Mouse (Mus musculus) spleen, adult 12 weeks (tissue): ENCODE measurements around the gene Wee1.
A peak's percentile ranks its signal among the peaks of the same experiment; 100 is the strongest.
"Not testable (repeated sequence)": the region's sequence is repeated elsewhere in the genome, so short reads cannot be mapped to it uniquely, and the experiment has no call there.

ENCODE experiments used
- DNase-seq: peaks from one replicate; pipeline ENCODE4 v3.0.0; 2022; ENCODE audit warnings: low spot score

The Wee1 gene

DNA sequence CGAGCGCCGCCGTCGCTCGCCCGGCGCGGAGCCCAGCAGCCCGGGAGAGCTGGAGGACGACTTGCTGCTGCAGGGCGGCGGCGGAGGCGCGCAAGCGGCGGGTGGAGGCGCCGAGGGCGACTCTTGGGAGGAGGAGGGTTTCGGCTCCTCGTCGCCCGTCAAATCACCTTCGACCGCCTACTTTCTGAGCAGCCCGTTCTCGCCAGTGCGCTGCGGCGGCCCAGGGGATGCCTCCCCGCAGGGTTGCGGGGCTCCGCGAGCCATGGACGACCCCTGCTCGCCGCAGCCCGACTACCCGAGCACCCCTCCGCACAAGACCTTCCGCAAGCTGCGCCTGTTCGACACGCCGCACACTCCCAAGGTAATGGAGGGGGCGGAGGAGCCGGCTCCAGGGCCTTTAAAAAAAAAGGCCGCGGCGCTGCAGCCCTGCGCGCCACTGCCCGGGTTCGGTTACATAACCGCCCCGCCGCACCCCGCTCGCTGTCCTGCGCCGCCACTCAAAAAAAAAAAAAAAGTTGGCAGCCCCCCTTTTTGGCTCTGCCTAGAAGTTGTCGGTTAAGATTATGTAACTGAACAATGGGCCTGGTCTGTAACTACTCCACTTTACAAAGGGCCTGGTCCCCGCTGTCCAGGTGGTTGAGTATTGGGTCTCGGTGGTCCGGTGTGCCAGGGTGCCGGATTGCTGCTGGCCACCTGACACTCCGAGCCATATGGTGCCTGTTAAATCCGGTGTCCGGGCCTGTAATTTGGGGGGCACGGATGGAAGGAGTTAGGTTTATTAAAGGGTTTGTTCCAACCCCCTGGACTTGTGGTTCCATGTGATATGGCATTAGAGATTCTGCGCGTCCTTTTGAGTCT lies 948 bp downstream of the Wee1 start:
- DNase-seq, result peak; percentile 50

- peak; percentile 17 for DNase-seq
Measured at GRCm38 (mm10) chr7:110123844-110124555, 2.2 kb downstream of the Wee1 start.

DNA sequence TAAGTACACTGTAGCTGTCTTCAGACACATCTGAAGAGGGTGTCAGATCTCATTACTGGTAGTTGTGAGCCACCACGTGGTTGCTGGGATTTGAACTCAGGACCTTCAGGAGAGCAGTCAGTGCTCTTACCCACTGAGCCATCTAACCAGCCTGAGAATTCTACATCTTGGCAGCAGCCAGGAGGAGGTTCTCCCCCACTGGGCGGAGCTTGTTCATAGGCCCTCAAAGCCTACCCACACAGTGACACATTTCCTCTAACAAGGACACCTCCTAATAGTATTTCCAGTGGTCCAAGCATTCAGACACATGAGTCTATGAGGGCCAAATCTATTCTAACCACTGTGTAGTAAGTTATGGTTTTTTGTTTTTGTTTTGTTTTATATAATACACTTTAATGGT lies 6.7 kb downstream of the Wee1 start:
- DNase-seq, result no peak

DNA sequence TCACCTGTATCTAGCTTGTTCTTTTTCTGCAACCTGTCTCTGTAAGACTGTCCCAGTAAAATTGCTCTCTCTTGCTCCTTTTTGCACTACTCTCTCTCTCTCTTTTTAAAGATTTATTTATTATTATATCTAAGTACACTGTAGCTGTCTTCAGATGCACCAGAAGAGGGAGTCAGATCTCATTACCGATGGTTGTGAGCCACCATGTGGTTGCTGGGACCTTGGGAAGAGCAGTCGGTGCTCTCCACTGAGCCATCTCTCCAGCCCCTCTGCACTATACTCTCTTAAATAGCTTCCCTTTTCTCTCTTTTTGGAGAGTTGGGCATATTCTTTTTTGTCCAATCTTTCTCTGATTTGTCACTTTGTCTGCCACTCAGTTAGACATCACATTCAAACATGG lies 10.4 kb downstream of the Wee1 start:
- DNase-seq, result not testable (repeated sequence)

- no peak for DNase-seq
Measured at GRCm38 (mm10) chr7:110133988-110134387, 12.1 kb downstream of the Wee1 start.

DNA sequence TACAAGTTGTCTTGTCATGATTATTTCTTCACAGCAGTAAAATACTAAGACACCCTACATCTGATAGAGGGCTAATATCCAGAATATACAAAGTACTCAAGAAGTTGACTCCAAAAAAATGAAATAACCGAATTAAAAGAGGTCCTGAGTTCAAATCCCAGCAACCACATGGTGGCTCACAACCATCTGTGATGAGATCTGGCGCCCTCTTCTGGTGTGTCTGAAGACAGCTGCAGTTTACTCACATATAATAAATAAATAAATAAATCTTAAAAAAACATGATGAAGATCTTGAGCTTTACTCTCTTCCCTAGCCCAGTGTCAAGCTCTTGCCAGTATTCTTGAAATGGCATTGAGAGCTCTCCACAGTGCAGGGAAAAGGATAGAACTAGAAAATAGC lies 16.7 kb downstream of the Wee1 start:
- no peak for DNase-seq

DNA sequence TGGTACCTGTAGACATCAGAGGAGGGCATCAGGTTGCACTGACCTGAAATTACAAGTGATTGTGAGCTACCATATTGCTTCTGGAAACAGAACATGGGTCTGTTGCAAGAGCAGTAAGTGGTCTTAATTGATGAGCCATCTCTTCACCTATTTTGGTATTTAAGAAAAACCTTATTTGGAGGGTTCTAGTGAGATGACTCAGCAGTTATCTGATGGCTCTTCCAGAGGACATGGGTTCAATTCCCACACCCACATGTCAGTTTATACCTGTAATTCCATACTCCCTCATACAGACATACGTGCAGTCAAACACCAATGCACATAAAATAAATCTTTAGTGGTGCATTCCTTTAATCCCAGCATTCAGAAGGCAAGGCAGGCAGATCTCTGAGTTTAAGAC lies 22.0 kb downstream of the Wee1 start:
- no peak for DNase-seq

GRCm38 (mm10) chr7:110152891-110153290 lies 31.0 kb downstream of the Wee1 start:
- no peak for DNase-seq

- peak; percentile 23 for DNase-seq
Measured at GRCm38 (mm10) chr7:110156712-110157260, 34.9 kb downstream of the Wee1 start.

DNA sequence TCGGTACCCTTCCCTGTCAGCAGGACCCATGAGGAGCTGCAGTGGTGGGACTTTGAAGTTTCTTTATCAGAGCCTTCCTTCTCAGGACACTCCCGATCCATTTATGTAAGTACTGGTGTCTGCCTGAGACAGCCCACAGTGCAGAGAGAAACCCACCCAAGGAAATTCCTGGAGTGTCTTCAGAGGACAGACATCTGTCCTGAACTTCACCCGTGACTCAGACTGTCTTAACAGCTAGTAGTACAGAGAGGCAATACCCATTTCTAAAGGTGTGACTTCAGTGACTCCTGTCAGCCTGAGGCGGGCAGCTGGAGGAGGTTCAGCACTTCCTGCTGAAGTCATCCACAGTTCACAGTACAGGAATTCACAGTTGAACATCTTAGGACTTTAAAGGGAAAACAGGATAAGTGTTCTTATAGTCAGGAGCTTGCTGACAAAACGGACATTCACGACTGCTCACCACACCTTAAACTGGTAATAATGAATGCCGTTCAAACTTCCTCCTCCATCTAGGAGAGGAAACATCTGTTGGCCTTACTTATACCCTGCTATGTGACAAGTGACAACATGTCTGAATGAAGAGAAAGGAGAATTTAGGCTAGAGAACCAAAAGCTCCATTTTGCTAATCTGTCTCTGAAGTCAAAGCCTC lies 35.5 kb downstream of the Wee1 start:
- no peak for DNase-seq

GRCm38 (mm10) chr7:110158073-110158472 lies 36.2 kb downstream of the Wee1 start:
- DNase-seq, result no peak

- DNase-seq, result not testable (repeated sequence)
Measured at GRCm38 (mm10) chr7:110160109-110160508, 38.3 kb downstream of the Wee1 start.

DNA sequence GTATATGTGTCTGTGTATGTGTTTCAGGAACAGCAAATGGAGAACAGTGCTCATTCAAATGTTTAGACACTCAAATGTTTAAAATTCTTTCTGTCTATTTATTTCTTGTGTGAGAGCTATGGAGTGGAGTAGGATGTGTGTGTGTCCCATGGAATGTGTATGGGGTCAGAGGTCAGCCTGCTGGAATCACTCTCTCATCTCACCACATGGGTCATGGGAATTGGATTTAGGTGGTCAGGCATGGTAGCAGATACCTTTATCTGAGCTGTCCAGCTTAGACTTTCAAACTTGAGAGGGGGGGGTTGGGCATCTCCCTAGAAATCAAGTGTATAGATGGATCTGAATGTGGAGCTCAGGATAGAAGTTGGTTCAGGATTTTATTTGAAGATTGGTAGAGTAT lies 38.8 kb downstream of the Wee1 start:
- no peak for DNase-seq

GRCm38 (mm10) chr7:110163024-110163423 lies 41.2 kb downstream of the Wee1 start:
- no peak for DNase-seq

DNA sequence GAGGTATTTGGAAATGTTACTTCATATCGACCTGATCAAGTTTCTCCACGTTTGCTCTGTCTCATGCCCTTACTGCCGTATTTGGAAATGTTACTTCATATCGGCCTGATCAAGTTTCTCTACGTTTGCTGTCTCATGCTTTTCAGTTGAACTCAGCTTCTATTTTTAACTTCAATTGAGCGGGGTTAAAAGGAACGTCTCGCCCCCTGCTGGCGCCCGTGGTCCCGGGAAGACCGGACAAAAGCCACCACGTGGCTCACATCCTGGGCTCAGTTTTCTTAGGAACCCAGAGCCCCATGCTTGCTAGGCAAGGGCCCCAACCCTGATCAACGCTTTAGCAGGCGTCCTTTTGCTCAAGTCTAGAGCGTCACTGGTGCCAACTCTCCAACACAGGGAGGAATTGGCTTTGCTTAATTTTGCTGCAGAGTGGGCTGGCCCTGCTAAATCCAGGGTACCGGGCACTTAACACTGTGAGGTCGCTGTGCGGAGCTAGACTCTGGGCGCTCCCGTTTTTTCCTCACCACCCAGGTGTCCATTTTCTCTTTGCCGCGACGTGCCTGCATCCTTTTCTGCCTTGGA lies 42.3 kb downstream of the Wee1 start:
- peak; percentile 76 for DNase-seq

GRCm38 (mm10) chr7:110164712-110165122 lies 42.9 kb downstream of the Wee1 start:
- DNase-seq, result peak; percentile 91

DNA sequence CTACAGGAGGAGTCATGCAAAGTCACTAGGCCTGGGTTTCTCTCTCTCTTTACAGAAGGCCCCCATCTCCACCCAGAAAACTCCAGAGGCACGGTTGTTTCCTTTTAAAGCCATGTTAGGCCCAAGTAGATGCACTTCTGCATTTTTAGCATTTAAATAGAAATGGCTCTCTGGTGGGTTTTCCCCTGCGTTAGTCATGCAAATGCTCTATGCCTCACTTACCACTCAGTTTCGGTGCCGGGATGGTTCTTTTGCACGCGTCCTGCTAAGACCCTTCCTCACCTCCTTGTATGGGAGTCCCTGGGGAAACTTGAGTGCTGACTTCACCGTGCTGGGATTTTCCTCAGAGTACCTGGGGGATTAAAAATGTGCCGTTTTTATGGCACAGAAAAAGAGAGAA lies 44.4 kb downstream of the Wee1 start:
- peak; percentile 12 for DNase-seq

DNA sequence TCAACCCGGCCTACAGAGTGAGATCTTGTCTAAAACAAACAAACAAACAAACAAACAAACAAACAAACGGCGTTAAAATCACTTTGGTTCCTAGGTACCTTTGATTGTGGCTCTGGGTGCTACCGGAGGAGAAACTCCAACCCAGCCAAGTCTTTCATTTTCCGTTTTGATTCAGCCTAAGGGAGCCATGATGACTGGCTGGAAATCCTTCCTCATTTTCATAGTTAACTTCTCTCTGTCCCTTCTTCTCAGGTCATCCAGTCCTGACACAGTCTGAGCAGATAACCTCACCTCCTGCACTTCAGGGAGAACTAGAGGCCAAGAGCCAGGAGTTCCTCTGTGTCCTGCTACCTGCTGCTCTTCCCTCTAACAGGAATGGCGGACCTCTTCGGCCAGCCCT lies 57.4 kb downstream of the Wee1 start:
- no peak for DNase-seq

- no peak for DNase-seq
Measured at GRCm38 (mm10) chr7:110180613-110181012, 58.8 kb downstream of the Wee1 start.

- no peak for DNase-seq
Measured at GRCm38 (mm10) chr7:110181446-110181845, 59.6 kb downstream of the Wee1 start.

DNA sequence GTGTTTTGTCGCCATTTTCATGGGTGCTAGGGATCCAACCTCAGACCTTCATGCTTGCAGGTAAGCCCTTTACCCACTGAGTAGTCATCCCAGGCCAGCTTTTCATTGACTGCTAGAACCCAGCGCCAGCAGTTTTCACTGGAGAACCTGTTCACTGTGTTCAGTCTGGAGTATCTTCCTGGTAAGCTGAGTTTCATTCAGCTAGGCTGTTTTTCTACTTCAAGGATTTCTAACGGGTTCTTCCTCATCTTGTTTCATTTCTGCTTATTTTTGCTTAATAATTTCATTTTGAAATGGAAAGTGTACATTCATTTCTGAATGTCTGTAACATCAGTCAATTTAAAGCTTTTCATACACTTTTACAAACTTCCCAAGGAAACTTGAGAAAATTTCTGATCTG lies 62.8 kb downstream of the Wee1 start:
- no peak for DNase-seq

DNA sequence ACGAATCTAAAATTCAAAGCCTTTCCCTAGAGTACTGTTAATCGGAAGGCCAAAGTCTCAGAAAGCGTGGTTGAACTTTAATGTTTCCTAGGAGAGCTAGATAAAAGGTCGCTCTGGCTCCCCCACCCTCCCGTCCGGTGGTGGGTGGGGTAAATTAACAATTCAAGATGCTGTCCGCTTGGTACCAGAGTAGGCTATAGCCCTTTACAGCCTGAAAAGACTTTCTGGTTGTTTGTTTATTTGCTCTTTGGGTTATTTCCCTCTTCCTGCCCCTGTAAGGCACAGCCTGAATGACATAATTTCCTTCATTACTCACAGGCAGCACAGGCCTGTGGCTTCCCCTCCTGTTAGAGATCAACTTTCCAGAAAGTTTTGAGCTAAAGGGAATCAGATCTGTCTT lies 68.1 kb downstream of the Wee1 start:
- DNase-seq, result no peak
